Mouse (Mus musculus) spleen, adult 2 months (tissue): Measurements from ENCODE around the gene Pold1. TPM values are rescaled to one million over a fixed set of nuclear protein-coding genes. Genes with fewer than 3 reads are reported as not detected.

Experiments
- DNase-seq, 2 experiments: peaks; one replicate each; pipeline versions ENCODE4 v3.0.0 to v3.0.0-alpha.2; 2012 to 2021; ENCODE audit warnings: low spot score in 2 of 2, low read depth in 1 of 2
- H3K27ac ChIP-seq: fragments of 200-500 bp; 2 replicates; pipeline ENCODE4 v1.5.1; 2012; ENCODE audit warnings: low read length, inconsistent platforms; ENCODE audit not compliant: insufficient read depth
- H3K27me3 ChIP-seq: fragments of 200-500 bp; 2 replicates; pipeline ENCODE4 v1.6.1; 2012; ENCODE audit warnings: mild to moderate bottlenecking, moderate library complexity, low read length, inconsistent platforms; ENCODE audit not compliant: control insufficient read depth, insufficient read depth
- H3K36me3 ChIP-seq: fragments of 200-500 bp; 2 replicates; pipeline ENCODE4 v1.6.1; 2012; ENCODE audit warnings: mild to moderate bottlenecking, low read length, inconsistent platforms; ENCODE audit not compliant: control insufficient read depth, insufficient read depth
- H3K4me1 ChIP-seq: fragments of 200-500 bp; 2 replicates; pipeline ENCODE4 v1.6.1; 2011; ENCODE audit warnings: inconsistent platforms; ENCODE audit not compliant: control insufficient read depth, insufficient read depth, insufficient read length
- H3K4me3 ChIP-seq: fragments of 200-500 bp; 2 replicates; pipeline ENCODE4 v1.5.1; 2011; ENCODE audit warnings: mild to moderate bottlenecking, inconsistent platforms; ENCODE audit not compliant: insufficient read depth, insufficient read length; ENCODE audit errors: extremely low read depth
- CTCF ChIP-seq: fragments of 200-500 bp; IDR thresholded peaks from 2 replicates; pipeline ENCODE4 v1.5.1; 2011; ENCODE audit warnings: mild to moderate bottlenecking, inconsistent platforms; ENCODE audit not compliant: insufficient read depth, insufficient read length, insufficient replicate concordance; ENCODE audit errors: extremely low read depth
- POLR2A ChIP-seq: fragments of 200-500 bp; IDR thresholded peaks from 2 replicates; pipeline ENCODE4 v1.6.1; 2011; ENCODE audit warnings: low read depth, low read length, inconsistent platforms
- WGBS: fragments of 180-500 bp; shearing (Covaris S2); methylation state at CpG from one replicate; pipeline ENCODE4 v1.1.7; 2018; 5-methylcytosine and 5-hydroxymethylcytosine counted together
- polyA plus RNA-seq: library from polyadenylated mRNA; depleted of rRNA; stranded (reverse); fragments of >200 nt; gene quantifications from 2 replicates; pipeline ENCODE4 v1.2.3, GENCODE M21; 2012; rRNA removed

The Pold1 gene
- 118 and 121 TPM in 2 replicates for polyA plus RNA-seq

DNA sequence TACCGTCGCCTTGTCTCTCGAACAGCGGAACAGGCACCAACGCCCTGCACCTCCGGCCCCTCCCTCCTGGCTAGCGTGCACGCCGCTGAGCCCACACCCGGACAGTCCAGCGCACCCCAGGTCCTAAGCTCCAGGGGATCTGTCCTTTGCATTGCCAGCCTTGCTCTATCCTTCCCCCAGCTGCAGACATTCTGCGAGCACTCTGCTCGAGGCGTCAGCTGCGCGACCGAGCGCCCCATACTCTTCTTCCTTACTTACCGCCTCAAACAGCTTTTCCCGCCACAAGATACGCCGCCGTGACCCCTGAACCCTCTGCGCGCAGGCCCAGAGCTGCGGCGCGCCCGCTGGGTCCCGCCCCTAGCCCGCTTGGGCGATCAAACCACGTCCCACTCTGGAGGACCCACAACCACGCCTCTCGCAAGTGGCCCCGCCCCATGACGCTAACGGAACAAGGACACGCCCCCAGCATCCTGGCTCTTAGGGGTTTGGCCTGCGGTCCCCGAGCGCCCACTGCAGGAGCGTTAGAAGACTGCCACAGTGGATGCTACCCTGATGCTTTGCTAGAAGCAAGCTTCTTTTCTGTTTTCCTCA lies at the start of gene Pold1:
TSS of gene Pold1 (minus strand) at position 353 of the 591 bp plus-strand sequence.
- H3K36me3 ChIP-seq: peaks cover 29% of the 10 kb centered on the region
- peak within 1 kb of the TSS; percentile 84 for H3K27ac ChIP-seq
- peak within 1 kb of the TSS; percentile 89 for H3K4me3 ChIP-seq
- peaks cover 12% of the 10 kb centered on the region for H3K4me1 ChIP-seq
- peak; percentile 99 to 100 for DNase-seq
- WGBS: under 1% methylated on average over 43 of the region's 43 CpGs
- no peaks in the 10 kb centered on the region for H3K27me3 ChIP-seq
- TF ChIP-seq POLR2A (0 out of 2 replicates have a peak, but pooled peaks have one; percentile 28), CTCF (peak; percentile 96)

- 69% methylated on average over 12 of the region's 12 CpGs for WGBS
- H3K4me3 ChIP-seq: no peak overlapping the region
- DNase-seq: no peak
- H3K27me3 ChIP-seq: peaks cover 17% of the 10 kb centered on the region
- no peaks in the 10 kb centered on the region for H3K4me1 ChIP-seq
- no peaks in the 10 kb centered on the region for H3K36me3 ChIP-seq
- no peak overlapping the region for H3K27ac ChIP-seq
- TF ChIP-seq CTCF (no peak), POLR2A (no peak)
These were observed 49.7 kb upstream of the Pold1 start for GRCm38 (mm10) chr7:44598336-44598735.

- no peak overlapping the region for H3K4me3 ChIP-seq
- WGBS: 87% methylated on average over 4 of the region's 4 CpGs
- no peaks in the 10 kb centered on the region for H3K36me3 ChIP-seq
- TF ChIP-seq POLR2A (no peak), CTCF (no peak)
- no peaks in the 10 kb centered on the region for H3K4me1 ChIP-seq
- H3K27me3 ChIP-seq: peaks cover 18% of the 10 kb centered on the region
- no peak overlapping the region for H3K27ac ChIP-seq
- no peak for DNase-seq
These were observed 49.0 kb upstream of the Pold1 start for GRCm38 (mm10) chr7:44597666-44598065.

DNA sequence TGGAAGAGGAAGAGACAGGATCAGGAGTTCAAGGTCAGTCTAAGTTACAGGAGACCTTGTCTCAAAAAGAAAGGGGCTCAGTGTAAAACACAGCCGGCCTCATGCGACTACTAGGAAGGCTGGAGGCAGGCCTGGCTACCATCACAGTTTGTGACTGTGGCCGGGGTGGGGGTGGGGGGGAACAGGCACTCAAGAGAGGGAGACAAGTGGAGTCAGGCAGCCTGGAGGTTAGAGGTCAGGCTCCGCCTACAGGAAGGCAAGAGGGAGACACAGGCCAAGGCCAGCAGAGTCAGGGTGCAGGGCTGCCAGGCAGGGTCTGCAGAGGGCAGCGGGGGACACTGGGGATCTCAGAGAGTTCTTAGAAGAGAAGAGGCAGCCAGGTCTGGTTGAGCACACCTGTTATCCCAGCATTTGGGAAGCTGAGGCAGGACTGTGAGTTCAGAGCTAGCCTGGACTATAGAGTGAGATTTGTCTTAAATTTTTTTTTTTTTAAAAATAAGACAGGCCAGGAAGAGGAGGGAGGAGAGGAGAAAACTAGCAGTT lies 48.4 kb upstream of the Pold1 start:
- TF ChIP-seq CTCF (no peak), POLR2A (no peak)
- Histone ChIP-seq H3K36me3 (no peaks in the 10 kb centered on the region), H3K4me1 (peaks cover under 1% of the 10 kb centered on the region; the same call in 1 of the 2 replicates), H3K27me3 (peaks cover 16% of the 10 kb centered on the region), H3K27ac (no peak overlapping the region), H3K4me3 (no peak overlapping the region)
- DNase-seq: no peak
- WGBS: 64% methylated on average over 5 of the region's 5 CpGs

DNA sequence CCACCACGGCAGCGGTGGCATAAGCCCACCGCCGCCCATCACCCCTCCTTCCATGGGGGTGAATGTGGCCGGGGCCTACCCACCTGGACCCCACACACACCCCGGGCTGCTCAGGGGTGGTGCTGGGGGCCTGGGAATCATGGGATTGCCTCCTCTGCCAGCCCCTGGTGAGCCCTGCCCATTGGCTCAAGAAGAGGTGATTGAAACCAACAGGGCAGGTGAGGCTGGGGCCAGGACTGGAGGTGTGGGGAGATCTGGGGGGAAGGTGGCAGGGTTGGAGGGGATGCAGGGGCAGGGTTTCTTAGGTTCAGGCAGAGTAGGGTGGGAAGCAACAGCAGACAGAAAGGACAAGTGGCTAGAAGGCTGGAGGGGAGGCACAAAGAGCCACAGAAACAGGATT lies 47.4 kb upstream of the Pold1 start:
- H3K27me3 ChIP-seq: peaks cover 13% of the 10 kb centered on the region
- H3K27ac ChIP-seq: no peak overlapping the region
- no peaks in the 10 kb centered on the region for H3K36me3 ChIP-seq
- peaks cover 8% of the 10 kb centered on the region for H3K4me1 ChIP-seq
- no peak overlapping the region for H3K4me3 ChIP-seq
- TF ChIP-seq CTCF (no peak), POLR2A (no peak)
- no peak for DNase-seq
- WGBS: 93% methylated on average over 6 of the region's 6 CpGs

DNA sequence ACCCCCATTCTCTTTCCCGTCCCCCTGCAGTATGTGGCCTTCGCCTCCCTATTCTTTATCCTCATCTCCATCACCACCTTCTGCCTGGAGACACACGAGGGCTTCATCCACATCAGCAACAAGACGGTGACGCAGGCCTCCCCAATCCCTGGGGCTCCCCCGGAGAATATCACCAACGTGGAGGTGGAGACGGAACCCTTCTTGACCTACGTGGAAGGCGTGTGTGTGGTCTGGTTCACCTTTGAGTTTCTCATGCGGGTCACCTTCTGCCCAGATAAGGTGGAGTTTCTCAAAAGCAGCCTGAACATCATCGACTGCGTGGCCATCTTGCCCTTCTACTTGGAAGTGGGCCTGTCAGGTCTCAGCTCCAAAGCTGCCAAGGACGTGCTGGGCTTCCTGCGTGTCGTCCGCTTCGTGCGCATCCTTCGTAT lies 46.5 kb upstream of the Pold1 start:
- TF ChIP-seq CTCF (no peak), POLR2A (no peak)
- Histone ChIP-seq H3K4me1 (peaks cover 8% of the 10 kb centered on the region), H3K27me3 (peaks cover 14% of the 10 kb centered on the region), H3K36me3 (no peaks in the 10 kb centered on the region), H3K27ac (no peak overlapping the region), H3K4me3 (no peak overlapping the region)
- WGBS: 93% methylated on average over 20 of the region's 20 CpGs
- no peak for DNase-seq

DNA sequence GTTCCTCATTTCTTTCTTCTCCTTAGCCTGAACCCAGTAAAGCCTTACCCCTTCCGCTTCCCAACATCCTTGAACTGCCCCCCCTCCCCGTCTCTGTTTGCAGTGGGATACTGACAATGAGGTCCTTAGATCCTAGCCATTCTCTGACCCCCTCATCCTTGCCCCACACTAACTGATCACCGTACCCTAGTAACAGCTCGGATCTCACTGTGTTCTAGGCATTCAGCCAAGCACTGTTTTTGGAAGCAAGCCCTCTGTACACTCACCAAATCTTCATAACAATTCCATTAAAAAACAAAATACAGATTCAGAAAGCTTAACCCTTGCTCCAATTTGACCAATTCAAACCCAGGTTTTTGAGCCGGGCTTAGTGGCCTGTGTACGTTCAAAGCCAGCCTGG lies 45.6 kb upstream of the Pold1 start:
- no peak overlapping the region for H3K4me3 ChIP-seq
- TF ChIP-seq POLR2A (no peak), CTCF (no peak)
- DNase-seq: no peak
- WGBS: 77% methylated on average over 6 of the region's 6 CpGs
- H3K36me3 ChIP-seq: no peaks in the 10 kb centered on the region
- peaks cover 13% of the 10 kb centered on the region for H3K27me3 ChIP-seq
- no peak overlapping the region for H3K27ac ChIP-seq
- peaks cover 11% of the 10 kb centered on the region for H3K4me1 ChIP-seq
